Mouse (Mus musculus) E14TG2a.4 (cell line): ENCODE results near the gene Nat8l.

Experiments
- H3K27me3 ChIP-seq: 2 replicates; pipeline ENCODE4 v1.6.1; 2014; ENCODE audit warnings: low read length, control low read depth; ENCODE audit not compliant: insufficient read depth
- H3K36me3 ChIP-seq: 2 replicates; pipeline ENCODE4 v1.6.1; 2014; ENCODE audit warnings: low read length, control low read depth; ENCODE audit not compliant: insufficient read depth
- H3K4me1 ChIP-seq: replicated peaks from 2 replicates; pipeline ENCODE4 v1.6.1; 2014; ENCODE audit warnings: low read depth, low read length, control low read depth
- H3K4me3 ChIP-seq: replicated peaks from 2 replicates; pipeline ENCODE4 v1.5.1; 2014; ENCODE audit warnings: mild to moderate bottlenecking, low read length
- H3K9me3 ChIP-seq: 2 replicates; pipeline ENCODE4 v1.6.1; 2014; ENCODE audit warnings: low read length, control low read depth
- CTCF ChIP-seq: conservative IDR thresholded peaks from 2 replicates; pipeline ENCODE4 v1.5.1; 2014; ENCODE audit warnings: low read length
- NANOG ChIP-seq: IDR thresholded peaks from 2 replicates; pipeline ENCODE4 v1.6.1; 2014; ENCODE audit warnings: borderline replicate concordance, low read length, mixed read lengths
- POU5F1 ChIP-seq: IDR thresholded peaks from 2 replicates; pipeline ENCODE4 v1.6.1; 2014; ENCODE audit warnings: low read length, borderline replicate concordance

Gene Nat8l

DNA sequence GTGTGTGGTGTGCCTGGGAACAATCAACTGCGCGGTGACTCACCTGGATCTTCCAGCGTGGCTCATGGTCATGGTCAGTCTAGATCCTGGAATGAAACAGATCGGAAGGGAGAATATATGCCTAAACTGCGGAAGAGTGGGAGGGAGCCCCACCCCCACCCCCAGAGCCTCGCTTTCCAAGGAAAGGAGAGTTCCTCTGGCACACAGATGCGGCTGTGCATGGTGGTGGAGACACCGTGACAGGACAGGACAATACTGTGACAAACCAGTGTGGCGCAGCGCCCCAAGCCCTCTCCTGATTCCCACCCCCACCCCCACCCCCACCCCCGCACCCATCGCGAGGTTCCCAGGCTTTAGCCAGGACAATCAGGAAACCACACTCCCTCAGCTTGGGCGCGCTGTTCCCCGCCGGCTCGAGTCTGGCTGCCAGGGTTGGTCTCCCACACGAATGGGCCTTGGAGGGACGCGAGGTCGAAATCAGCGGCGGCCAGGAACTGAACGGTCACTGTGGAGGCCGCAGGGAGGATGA lies 13.0 kb upstream of the Nat8l start:
- H3K4me1 ChIP-seq, result peaks cover 8% of the 10 kb centered on the region
- H3K36me3 ChIP-seq, result no peaks in the 10 kb centered on the region
- peak overlapping the region; percentile 89 for H3K4me3 ChIP-seq
- peaks cover 88% of the 10 kb centered on the region for H3K27me3 ChIP-seq
- no peak for TF ChIP-seq NANOG
- no peak for TF ChIP-seq POU5F1
- TF ChIP-seq CTCF, result no peak
- H3K9me3 ChIP-seq, result peaks cover 24% of the 10 kb centered on the region

DNA sequence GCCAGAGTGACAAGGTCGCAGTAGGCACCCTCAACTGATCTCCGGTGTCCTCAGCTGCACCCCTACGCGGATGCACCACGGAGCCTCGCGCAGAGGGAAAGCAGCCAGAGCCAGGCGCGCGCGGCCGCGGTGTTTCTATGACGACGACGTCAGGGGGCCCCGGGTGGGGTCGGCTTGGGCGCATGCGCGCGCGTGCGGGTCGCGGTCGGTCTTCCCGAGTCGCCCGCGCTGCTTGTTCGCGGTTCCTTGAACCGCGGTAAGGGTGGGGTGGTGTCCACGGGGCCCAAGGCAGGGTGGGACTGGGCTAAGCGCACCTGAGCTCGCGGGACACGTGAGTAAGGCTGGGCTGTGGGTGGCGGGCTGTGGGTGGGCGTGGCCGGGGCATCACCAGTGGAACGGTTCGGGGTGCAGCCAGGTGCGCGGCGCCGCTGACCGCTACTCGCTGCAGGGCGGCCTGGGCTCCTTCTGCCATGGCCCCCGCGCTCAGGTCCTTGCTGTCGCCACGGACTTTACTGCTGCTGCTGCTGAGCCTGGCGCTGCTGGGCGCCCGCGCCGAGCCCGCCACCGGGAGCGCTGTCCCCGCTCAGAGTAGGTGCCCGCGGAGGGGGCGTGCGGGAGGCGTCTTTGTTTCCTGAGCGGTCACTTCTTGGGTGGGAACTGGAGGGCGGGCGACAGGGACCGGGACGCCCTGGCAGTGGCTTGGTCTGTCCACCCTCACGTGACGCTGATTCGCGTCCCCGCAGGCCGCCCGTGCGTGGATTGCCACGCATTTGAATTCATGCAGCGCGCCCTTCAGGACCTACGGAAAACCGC lies 12.3 kb upstream of the Nat8l start, which contains the start of gene Gm1673:
Gene Gm1673 (plus strand): TSS at position 125 of the 813 bp plus-strand sequence.
- Histone ChIP-seq H3K4me1 (peaks cover 8% of the 10 kb centered on the region), H3K27me3 (peaks cover 84% of the 10 kb centered on the region), H3K4me3 (peak within 1 kb of the TSS; percentile 89), H3K9me3 (peaks cover 24% of the 10 kb centered on the region), H3K36me3 (no peaks in the 10 kb centered on the region)
- TF ChIP-seq POU5F1 (no peak), NANOG (no peak), CTCF (no peak)

DNA sequence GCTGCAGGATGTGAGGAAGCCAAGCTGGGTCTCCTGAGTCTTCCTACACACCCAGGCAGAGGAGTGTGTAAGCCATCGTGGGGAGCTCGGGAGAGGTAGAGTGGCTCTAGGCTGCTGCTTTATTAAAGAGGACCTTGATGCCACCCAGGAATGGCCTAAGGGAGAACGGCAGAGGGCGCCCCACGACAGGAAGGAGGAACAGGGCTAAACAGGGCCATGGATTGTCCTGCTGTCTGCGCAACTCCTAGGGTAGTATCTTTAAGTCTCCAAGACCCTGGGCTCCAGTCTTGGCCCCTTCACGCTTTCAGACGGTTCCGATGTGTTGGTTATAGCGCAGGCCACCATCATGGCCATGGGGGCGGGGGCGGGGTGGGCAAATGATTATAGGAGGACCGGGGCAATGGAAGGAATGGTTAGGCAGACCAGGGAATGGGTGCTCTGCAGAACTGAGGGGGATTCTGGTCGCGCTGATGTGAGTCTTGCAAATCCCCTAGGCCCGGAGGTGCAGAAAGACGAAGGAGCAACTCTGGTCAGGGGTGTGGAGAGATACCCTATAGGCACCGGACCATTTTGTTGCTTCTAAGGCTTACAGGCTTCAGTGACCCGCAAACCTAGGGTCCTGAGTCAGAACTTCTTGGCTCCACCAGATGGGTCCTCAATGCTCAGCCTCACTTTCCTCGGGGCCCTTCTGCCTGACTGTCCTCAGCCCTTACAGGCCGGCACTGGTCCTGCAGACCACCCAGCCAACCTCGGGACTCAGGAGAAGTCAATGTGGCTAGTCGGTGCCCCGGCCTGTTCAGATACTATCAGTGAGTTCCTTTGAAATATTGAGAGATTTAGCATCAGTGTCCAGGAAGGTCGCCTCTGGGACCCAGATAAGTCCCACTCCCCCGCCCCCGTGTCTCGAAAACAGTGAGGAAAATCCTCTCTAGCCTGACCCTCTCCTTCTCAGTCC lies 836 bp upstream of the Nat8l start:
- H3K36me3 ChIP-seq, result no peaks in the 10 kb centered on the region
- H3K9me3 ChIP-seq, result peaks cover 6% of the 10 kb centered on the region; the same call in 1 of the 2 replicates
- no peak for TF ChIP-seq POU5F1
- no peak for TF ChIP-seq NANOG
- peak; percentile 36 for TF ChIP-seq CTCF
- peaks cover 25% of the 10 kb centered on the region for H3K4me1 ChIP-seq
- H3K4me3 ChIP-seq, result peak overlapping the region; percentile 86
- peaks cover 66% of the 10 kb centered on the region for H3K27me3 ChIP-seq

DNA sequence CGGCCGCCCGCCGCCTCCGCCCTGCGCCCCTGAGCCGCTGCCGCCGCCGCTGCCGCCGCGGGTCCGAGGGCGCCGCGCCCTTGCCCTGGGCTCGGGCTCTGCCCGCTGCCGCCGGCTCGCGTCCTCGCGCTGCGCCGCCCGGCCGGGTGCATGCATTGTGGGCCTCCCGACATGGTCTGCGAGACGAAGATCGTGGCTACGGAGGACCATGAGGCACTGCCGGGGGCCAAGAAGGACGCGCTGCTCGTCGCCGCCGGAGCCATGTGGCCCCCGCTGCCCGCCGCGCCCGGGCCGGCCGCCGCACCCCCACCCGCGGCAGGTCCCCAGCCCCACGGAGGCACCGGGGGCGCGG lies 886 bp downstream of the Nat8l start:
- TF ChIP-seq NANOG (no peak), POU5F1 (no peak), CTCF (no peak)
- Histone ChIP-seq H3K9me3 (peaks cover 6% of the 10 kb centered on the region; the same call in 1 of the 2 replicates), H3K4me3 (peak overlapping the region; percentile 86), H3K4me1 (peaks cover 28% of the 10 kb centered on the region), H3K36me3 (no peaks in the 10 kb centered on the region), H3K27me3 (peaks cover 80% of the 10 kb centered on the region)

DNA sequence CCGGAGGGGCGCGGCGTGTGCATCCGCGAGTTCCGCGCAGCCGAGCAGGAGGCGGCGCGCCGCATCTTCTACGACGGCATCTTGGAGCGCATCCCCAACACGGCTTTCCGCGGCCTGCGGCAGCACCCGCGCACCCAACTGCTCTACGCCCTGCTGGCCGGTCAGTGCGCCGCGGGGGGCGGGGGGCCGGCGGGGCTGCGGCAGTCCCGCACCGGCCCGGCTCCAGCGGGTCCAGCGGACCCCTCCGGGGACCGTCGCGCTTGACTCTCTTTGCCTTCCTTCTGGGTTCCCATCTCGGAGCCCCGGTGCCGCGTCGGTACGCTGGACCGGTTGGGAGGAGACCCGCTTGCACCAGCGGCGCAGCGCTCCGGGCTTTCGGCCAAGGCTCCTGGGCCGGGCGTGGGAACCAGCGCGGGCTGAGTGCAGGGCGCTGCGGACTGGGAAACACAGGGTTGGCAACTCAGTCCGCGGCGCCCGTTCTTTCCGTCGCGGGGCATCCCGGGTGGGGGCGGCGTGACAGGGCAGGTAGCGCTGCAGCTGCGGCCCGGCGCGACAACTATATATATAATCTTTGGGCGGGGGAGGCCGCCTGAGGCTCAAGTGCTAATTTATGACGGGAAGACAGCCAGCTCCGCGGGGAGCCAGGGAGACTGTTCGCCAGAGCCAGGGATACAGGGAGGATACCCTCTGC lies 1.4 kb downstream of the Nat8l start:
- H3K27me3 ChIP-seq, result peaks cover 84% of the 10 kb centered on the region
- no peak for TF ChIP-seq POU5F1
- H3K4me1 ChIP-seq, result peaks cover 28% of the 10 kb centered on the region

DNA sequence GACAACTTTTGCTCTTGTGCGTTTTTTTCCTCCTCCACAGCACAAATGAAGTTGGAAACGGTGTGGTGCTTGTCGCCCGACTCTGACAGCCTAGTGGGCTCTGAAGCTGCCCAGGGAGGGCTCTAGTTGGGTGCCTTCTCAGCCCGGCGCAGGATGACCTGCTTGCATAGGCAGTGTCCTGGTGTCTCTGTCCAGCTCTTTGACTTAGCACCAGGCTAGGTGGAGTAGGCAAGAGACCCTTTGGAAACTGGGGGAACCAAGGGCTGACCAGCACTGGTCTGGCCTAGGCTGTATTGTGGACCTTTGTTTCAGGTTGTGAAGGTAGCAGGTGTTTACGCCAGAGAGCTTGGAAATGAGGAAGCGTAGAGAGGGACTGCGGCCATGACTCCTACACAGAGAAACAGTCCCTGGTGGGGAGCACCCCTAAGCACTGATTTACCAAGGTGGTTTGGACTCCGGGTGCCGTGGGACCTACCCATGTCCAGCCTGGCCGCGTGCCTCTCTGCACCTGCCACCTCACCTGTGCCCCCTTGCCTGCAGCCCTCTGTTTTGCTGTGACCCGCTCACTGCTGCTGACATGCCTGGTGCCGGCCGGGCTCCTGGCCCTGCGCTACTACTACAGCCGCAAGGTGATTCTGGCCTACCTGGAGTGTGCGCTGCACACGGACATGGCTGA lies 2.2 kb downstream of the Nat8l start:
- no peak for TF ChIP-seq POU5F1
- no peak for TF ChIP-seq NANOG
- TF ChIP-seq CTCF, result no peak
- peaks cover 28% of the 10 kb centered on the region for H3K4me1 ChIP-seq
- peaks cover 6% of the 10 kb centered on the region; the same call in 1 of the 2 replicates for H3K9me3 ChIP-seq
- H3K36me3 ChIP-seq, result no peaks in the 10 kb centered on the region
- peak overlapping the region; percentile 86 for H3K4me3 ChIP-seq
- H3K27me3 ChIP-seq, result peaks cover 85% of the 10 kb centered on the region

More for the DNA sequence above, 1.4 kb downstream of the Nat8l start:
- peaks cover 6% of the 10 kb centered on the region; the same call in 1 of the 2 replicates for H3K9me3 ChIP-seq
- peak overlapping the region; percentile 86 for H3K4me3 ChIP-seq
- H3K36me3 ChIP-seq, result no peaks in the 10 kb centered on the region

DNA sequence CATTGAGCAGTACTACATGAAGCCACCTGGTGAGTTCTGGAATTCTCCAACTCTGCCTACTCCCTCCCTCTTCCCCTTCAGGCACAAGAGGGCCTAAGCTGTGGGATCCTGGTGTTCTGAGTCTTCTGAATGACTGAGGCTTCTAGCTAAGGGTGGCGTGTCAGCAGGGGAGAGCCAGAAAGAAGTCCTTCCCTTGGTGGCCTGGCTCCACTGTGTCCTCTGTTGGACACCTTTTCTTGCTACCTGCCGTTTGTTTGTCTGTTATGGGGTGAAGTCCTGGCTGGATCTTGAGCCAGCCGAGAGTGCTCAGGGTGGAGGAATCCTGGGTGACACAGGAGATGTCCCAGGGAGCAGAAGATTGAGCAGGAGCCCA lies 2.7 kb downstream of the Nat8l start:
- Histone ChIP-seq H3K27me3 (peaks cover 85% of the 10 kb centered on the region), H3K36me3 (no peaks in the 10 kb centered on the region), H3K4me3 (peak overlapping the region; percentile 86; the same call in 1 of the 2 replicates), H3K4me1 (peaks cover 28% of the 10 kb centered on the region), H3K9me3 (peaks cover 6% of the 10 kb centered on the region; the same call in 1 of the 2 replicates)
- no peak for TF ChIP-seq CTCF
- no peak for TF ChIP-seq POU5F1
- TF ChIP-seq NANOG, result no peak
